Mouse (Mus musculus) layer of hippocampus, adult 9-10 months (tissue): ENCODE results near the gene Tnf.

ENCODE experiments used
- DNase-seq: peaks from one replicate; pipeline ENCODE4 v3.0.0; 2022; ENCODE audit warnings: low spot score

Tnf gene

DNA sequence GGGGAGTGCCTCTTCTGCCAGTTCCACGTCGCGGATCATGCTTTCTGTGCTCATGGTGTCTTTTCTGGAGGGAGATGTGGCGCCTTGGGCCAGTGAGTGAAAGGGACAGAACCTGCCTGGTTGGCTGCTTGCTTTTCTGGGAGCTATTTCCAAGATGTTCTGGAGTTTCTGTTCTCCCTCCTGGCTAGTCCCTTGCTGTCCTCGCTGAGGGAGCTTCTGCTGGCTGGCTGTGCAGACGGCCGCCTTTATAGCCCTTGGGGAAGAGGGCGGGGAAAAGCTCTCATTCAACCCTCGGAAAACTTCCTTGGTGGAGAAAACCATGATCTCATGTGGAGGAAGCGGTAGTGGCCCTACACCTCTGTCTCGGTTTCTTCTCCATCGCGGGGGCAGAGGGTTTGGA, at the start of gene Tnf:
Gene Tnf (minus strand): TSS at position 221 of the 400 bp plus-strand sequence.
- DNase-seq: no peak

DNA sequence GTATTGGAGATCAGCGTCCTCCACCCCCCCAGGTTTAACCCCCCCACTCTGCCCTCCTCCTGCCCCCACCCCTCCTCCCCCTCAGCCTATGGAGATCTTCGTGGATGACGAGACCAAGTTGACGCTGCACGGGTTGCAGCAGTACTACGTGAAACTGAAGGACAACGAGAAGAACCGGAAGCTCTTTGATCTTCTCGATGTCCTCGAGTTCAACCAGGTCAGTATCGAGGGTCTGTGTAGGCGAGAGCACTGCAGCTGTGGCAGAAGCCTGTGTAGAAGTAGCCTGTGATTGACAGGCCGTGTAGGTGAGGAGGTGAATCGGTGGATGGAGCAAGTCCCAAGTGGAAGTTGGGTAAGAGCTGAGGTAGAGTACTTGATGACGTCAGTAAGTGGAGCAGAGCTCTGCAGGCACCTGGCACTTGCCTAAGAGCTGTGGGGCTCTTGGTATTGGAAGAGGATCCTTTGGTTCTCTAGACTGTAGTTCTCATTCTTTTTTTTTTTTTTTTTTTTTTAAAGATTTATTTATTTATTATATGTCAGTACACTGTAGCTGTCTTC, 49.4 kb upstream of the Tnf start:
- no peak for DNase-seq

- DNase-seq: no peak
Observed at GRCm38 (mm10) chr17:35250348-35251120, 48.7 kb upstream of the Tnf start.

GRCm38 (mm10) chr17:35249451-35250197, 47.8 kb upstream of the Tnf start:
- no peak for DNase-seq

DNA sequence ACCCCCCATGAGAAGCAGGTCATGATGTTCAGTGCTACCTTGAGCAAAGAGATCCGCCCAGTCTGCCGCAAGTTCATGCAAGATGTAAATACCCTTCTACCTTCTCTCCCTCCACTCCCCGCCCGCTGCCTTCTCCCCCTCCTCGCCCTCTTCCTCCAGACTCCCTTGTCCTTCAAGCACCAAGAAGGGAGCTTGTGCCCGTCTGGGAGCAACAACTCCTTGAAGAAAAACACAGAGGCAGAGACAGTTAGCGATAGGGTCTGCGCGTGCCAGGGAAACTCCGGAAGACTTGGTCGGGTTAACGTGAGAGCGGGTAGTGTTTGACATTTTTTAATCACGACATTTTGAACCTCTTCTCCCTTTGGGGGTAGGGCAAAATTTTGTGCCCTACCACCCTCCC, 47.2 kb upstream of the Tnf start:
- no peak for DNase-seq

- no peak for DNase-seq
Observed at GRCm38 (mm10) chr17:35247144-35247543, 45.3 kb upstream of the Tnf start.

DNA sequence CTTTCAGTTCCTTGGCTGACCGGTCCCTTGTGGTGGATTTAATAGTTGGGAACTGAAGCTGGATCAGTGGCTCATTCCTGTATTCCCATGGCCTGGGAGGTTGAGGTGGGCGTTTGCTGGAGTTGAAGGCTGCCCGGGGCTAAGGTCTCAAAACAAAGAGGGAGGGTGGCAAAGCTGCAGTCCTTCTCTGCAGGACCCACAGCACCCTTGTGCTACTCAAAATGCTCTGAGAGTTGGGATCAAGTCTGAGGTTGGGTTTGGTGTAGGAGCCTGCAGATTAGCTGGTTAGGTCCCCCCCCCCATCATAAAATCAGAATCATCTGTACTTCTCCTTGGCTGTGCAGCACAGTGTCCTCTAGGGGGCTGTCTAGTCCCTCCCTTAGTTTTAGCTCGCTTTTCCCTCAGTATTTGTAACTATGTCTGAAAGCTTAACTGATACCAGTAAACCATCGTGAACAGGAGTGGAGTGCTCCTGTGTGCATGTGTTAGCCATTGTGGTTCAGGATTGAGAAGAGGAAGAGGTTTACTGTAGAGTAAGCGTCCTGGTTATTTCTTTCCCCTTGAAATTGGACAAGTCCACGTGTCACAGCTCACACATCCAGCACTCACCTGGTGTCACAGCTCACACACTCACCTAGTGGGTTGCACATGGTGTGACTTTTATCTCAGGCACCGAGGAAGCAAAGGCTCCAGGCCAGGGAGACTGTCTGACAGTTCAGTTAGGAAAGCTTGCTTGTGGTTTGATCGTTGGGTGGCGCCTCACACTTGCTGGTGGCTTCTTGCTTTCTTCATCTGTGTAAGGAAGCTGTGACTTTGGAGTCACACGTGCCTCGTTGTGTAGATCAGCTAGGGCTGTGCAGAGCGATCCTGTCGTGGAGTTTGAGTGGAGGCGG, 44.2 kb upstream of the Tnf start:
- DNase-seq: no peak

- DNase-seq: no peak
Observed at GRCm38 (mm10) chr17:35244999-35245398, 43.2 kb upstream of the Tnf start.

DNA sequence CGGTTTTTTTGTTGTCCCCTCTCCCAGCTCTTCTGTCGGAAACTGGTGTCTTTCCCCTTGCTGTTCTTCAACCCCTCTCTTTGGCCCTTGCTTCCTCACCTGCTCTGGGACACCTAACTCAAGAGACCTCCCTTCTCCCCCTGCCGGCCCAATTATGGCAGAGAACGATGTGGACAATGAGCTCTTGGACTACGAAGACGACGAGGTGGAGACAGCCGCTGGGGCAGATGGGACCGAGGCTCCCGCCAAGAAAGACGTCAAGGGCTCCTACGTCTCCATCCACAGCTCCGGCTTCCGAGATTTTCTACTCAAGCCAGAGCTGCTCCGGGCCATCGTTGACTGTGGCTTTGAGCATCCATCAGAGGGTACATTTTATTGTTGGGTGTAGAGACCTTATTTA, 41.3 kb upstream of the Tnf start:
- no peak for DNase-seq

GRCm38 (mm10) chr17:35242015-35242941, 40.5 kb upstream of the Tnf start:
- no peak for DNase-seq

DNA sequence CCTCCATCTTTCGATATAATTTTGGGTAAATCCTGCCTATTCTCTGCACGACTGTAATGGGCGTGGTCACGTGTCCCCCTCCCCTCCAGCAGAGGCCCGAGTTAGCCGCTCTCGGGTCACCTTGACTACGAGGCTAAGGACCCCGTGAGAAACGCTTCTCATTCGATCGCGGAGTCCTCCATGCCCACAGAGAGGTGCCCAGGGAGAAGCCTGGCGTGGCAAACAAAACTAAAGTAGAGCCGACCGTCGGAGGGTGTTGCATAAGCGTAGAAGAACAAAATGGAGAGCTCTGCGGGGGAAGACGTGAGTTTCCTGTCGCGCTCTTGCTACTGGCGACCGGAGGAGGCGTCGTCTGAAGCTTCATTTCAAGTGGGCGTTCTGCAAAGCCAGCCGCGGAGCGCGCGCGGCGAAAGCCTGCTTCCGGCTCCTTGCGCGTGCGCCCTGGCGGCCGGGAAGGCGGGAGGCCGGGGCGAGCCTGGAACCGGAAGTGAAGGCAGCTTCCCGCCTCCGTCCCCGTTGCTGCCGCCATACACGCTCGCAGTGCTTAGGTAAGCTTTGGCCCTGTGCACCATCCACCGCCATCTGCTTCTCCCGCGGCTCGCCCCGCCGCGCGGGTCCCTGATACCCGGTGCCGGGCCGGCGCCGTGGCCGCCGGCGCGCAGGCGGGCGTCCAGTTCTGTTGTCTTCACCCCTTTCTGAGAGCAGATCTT, 39.7 kb upstream of the Tnf start, which contains the start of gene Ddx39b:
Gene Ddx39b (plus strand): TSS at position 442 of the 710 bp plus-strand sequence.
- peak; percentile 91 for DNase-seq

GRCm38 (mm10) chr17:35240384-35241304, 38.8 kb upstream of the Tnf start:
- no peak for DNase-seq

DNA sequence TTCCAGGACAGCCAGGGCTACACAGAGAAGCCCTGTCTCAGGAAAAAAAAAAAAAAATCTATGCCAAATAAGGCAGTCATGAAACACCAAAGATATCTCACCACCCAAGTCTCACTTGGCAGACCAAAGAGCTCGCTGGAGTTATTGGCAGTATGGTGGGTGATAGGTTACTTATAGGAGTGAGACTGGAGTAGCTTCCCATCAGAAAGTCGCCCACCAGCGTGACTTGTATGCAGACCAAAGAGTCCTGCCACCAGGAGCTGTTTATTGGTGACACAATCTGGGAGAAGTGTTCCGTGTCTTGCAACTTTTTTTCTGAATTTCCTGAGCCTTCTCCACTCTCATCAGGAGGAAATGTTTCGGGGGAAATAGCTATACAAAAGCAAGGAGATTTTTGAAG, 37.9 kb upstream of the Tnf start:
- DNase-seq: no peak

- DNase-seq: no peak
Observed at GRCm38 (mm10) chr17:35237504-35237903, 35.7 kb upstream of the Tnf start.

- DNase-seq: no peak
Observed at GRCm38 (mm10) chr17:35236996-35237395, 35.2 kb upstream of the Tnf start.

DNA sequence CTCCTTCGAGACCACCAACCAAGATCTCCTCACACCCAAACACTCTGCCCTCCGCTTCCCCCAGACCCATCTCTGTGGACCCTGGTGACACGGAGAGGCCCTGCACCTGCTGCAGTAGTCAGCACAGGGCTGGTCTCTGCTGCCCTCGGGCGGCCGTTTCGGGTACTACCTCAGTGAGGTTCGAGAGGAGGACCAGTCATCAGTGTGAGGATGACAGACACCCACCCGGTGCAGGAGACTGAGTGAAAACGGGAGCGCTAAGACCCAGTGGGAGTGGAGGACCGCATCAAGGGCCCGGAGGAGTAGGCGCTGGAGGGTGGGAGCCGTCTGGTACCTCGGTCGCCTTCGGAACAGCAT, 34.6 kb upstream of the Tnf start:
- DNase-seq: peak; percentile 96

GRCm38 (mm10) chr17:35235614-35236389, 34.0 kb upstream of the Tnf start, which contains the start of gene Nfkbil1:
Gene Nfkbil1, minus strand, starts transcription at chr17:35235792.
- DNase-seq: peak; percentile 91

- DNase-seq: no peak
Observed at GRCm38 (mm10) chr17:35234903-35235302, 33.1 kb upstream of the Tnf start.
